Mouse (Mus musculus) thymus, postnatal 0 days (tissue): ENCODE measurements around the gene Prpf19. TPM values are rescaled to one million over a fixed set of nuclear protein-coding genes. Genes with fewer than 3 reads are reported as not detected.

Experiments
- DNase-seq: peaks from one replicate; pipeline ENCODE4 v3.0.0-alpha.2; 2015; ENCODE audit warnings: low spot score
- polyA plus RNA-seq: library from polyadenylated mRNA; unstranded; fragments of >200 nt; fragmentation: Nextera tagmentation; extraction: Ambion mirVana; gene quantifications from 2 replicates; pipeline ENCODE4 v1.2.1, GENCODE M21; 2015

Gene Prpf19
- polyA plus RNA-seq, 1 experiment from 2014 or later: 34.9 TPM

DNA sequence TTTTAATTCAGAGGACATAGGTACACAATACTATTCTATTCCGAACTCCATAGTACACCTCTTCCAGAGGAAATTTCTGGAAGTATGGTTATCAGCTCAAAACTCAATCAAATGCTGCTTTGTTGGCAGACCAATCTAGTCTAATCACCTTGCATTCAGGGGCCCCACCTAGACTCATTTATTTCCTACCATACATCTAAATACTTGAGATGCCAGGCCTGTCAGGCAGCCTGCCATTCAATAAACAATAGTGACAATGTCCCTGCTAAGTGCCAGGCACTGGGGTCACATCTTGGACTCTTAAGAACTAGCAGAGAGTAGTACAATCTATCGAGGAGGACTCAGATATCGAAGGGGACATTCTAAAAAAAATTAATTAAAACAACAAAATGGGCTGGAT is 2.8 kb upstream of the Prpf19 start:
- DNase-seq: no peak

DNA sequence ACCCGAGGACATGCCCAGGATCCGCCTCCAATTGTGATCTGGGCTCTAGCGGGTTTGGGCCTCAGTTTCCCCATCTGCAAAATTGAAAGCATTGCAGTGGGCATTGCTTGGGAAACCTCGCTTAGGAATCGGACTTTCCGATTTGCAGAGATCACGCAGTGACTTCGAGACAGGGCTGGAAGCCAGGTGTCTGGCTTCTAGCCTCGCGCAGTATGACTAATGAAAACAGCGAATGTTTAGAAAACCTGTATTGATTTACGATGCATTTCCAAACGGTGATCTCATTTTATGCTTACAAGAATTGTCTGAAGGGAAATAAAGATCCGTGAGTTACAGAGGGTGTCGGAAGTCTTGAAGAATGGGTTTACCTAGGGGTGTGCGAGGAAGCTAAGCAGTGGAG is 677 bp downstream of the Prpf19 start:
- DNase-seq: peak; percentile 23

DNA sequence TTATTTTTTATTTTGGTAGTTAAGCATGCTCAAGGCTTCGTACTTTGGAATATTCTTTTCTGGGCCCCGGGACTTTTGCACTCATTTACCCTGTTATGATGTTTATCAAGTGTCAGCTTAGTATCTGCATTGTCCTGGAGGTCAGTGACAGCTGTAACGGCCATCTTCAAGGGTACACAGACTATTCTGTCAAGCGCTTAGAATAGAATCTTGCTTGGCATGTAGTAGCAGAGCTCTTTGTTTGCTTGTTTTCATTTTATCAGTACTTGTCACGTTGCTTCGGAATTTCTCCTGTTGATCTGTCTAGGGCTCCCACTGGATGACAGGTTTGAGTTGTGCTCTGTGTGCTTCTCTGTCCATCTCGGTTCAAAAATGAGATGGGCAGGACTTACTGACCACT is 1.8 kb downstream of the Prpf19 start:
- DNase-seq: no peak

DNA sequence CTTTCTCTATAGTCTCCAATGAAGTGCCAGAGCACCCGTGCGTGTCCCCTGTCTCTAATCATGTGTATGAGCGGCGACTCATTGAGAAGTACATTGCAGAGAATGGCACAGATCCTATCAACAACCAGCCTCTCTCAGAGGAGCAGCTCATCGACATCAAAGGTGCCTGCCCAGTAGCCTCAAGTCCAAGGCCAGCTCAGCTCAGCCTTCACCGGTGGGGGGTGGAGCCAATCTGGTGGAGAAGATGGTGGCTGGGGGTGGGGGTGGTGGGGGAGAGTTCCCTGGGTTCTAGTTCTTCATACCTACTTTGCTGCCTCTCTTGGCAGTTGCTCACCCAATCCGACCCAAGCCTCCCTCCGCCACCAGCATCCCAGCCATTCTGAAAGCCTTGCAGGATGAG is 2.5 kb downstream of the Prpf19 start:
- no peak for DNase-seq

DNA sequence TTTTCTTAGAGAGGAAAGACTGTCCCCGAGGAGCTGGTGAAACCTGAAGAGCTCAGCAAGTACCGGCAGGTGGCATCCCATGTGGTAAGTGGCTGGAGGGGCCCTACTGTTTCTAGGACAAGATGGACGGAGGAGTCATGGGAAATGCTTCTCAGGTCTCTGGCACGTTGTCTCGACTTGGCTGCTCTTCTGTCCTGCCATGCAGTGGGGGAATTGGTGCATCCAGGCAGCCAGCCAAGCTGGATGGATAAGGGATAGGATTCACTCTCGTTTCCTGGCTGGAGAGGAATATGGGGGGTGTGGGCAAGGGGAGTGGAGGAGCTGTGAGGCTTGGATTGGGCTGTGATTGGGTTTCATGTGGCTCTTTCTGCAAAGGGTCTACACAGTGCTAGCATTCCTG is 5.3 kb downstream of the Prpf19 start:
- DNase-seq: no peak

DNA sequence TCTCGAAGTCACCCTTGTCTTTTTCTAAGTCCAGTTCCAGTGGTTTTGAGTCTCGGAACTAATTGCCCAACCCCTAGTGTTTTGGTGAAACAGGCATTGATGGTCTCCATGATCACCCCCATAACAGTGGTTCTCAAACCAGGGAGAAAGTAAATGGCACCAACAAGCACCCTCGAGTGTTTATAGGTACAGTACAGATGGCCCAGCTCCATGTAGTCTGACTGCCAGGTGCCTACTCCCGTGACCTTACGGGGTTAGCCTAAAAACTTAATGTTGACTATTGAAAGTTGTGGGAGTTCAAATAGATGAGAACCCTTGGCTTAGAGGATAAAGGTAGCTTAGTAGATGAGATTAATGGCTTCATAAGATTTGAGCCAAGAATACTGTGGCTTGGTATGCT is 6.0 kb downstream of the Prpf19 start:
- DNase-seq: no peak

DNA sequence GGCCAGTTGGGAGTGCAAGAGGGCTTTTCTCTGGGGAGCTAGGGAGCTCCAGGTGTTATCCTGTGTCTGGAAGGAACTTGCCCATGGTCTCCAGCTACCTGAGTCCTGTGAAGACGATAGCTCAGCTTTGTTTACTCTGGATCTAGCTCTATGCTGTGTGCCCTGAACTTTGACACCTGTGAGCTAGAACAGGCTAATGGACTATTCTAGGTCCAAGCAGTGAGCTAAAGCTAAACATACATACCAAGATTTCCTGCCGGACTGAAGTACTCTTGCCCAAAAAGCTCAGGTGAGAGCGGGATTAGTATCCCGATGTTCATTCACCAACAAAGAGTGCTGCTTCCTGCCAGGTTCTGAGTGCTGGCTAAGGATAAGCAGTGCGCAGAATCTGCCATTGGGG is 9.5 kb downstream of the Prpf19 start:
- no peak for DNase-seq

DNA sequence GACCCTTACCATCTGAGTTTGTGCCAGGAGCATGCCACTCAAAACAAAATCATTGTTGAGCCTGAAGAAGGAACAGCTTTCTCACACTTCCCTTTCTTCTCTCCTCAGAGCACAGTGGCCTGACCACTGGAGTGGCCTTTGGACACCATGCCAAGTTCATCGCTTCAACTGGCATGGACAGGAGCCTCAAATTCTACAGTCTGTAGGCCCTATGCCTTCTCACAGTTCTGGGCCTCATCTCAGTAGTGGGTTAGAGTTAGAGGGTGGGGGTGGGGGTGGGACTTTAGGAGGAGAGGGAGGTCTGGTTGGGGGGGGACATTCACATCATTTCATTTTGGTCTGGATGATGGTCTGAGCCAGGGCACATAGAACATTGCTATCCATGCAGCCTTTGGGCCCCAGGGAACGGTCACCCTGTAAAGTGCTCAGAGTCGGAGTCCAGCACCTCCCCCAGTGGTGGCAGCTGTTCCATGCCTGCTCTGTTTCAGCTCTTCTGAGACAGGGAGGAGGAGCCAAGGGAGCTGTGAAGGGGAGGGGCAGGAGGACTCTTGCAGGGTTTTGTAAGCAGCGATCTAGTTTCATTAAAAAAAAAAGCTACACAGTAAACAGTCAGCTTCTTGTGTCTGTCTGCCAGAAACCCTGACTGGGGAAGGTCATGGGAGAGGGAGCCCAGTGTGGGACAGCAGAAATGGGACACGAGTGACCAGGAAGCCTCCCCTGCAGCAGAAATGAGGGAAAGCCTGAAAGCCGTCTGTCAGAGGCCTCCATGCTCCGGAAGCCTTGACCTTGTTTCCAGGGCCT is 10.1 kb downstream of the Prpf19 start:
- DNase-seq: no peak

DNA sequence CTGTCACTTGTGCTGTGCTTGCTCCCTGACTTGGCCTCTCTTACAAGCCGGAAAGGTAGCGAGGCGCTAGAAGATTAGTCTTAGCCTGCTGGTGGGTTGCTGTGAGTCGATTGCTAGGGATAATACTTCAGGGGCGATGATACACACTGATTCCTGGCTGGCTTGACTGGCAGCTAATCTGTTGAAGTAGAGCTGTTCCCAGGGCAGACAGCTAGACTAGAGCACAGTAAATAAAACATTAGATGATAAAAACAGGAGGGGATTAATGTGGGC is 10.6 kb downstream of the Prpf19 start:
- no peak for DNase-seq

DNA sequence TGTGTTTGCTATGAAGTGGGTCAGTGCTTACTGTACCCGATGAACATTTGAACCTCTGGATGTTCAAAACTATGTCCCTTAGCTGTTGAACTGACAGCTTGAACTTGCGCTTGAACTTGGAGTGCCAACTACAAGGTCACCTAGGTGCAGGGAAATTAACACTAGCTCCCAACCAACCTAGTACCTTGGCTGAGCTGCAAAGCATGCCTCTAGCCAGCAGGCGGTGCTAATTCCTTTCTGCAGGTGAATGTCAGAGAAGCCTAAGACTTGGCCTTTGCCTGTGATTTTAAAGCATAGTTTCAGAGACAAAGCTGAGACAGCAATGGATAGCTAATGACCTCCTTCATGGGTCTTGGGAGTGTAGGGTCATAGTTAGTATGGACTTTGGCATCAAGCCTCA is 12.9 kb downstream of the Prpf19 start:
- DNase-seq: peak; percentile 62

DNA sequence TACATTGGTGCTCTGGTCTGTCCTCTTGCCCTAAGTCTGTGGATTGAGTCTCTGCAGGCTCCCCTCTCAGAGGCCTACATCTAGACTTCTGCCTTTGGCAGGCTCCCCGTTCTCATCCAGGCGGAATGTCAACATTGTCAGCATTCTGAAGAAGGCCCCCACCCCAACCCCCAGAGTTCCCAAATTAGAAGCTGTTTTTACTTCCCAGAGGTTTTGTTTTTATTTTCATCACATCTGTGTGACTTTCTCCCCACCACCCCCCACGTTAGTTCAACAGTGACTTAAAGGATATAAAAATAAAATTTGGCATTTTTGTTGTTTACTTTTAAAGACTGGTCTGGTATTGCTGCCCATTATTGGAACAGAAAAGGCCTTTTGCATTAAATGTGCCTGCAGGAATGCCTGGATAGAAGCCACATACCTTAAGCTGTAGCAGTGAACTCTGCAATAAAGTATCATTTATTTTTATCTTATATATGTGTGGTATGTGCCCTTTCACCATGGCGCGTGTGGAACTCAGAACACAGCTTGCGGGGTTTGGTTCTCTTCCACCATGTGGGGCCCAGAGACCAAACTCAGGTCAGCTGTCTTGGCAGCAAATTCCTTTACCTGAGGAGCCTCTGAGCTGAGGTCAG is 14.2 kb downstream of the Prpf19 start:
- no peak for DNase-seq

DNA sequence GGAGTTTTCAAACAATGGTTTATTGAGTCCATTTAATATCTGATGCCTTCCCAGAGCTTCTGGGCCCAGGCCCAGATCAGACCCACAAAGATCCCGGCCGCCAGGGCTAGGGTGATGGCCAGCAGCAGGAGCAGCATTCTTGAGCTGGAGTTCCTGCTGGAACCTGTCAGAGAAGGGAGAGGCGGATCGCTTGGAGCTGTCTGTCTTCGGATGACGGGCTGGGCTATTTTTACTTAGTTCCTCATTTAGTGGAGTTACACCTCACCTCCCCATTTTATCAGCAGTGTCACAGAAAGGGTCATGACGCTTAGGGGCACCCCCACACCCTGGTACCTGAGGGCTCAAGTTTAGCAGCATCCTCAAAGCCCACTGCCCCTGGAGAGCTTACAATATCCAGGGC is 19.3 kb downstream of the Prpf19 start:
- no peak for DNase-seq

DNA sequence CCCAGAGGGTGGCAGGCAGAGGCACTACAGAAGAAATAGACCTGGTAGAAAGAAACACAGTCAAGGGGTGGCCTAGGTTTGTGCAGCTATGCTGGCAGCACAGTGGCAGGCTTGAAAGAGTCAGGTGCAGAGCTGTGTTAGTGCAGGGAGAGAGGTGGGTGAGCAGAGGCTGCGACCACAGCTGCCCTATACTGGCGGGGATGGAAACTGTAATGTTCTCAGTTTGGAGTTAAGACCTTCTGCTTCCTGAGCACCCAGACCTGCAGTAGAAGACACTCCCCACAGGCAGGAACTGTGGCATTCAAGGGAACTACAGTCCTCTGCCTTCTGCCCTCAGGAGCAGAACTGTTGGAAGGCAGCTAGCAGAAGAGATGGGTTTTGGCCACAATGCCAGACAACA is 19.8 kb downstream of the Prpf19 start:
- DNase-seq: no peak

DNA sequence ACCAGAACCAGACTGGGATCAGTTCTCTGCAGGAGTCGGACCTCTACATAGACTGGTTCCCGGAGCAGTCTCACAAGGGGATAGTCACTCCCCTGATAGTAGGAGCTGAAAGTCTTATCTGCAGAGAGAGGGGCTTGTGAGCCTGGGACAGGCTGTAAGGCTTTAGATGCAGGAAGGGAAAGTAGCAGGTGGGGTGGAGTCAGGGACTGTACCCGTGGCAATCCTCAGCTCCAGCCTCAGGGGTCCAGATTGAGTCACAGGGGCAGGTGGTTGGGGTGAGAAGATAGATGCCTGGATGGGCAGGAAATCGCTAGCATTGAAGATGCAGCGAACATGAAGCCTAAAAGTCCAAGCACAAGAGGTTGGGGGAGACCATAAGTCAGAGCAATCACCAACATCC is 21.5 kb downstream of the Prpf19 start:
- no peak for DNase-seq

DNA sequence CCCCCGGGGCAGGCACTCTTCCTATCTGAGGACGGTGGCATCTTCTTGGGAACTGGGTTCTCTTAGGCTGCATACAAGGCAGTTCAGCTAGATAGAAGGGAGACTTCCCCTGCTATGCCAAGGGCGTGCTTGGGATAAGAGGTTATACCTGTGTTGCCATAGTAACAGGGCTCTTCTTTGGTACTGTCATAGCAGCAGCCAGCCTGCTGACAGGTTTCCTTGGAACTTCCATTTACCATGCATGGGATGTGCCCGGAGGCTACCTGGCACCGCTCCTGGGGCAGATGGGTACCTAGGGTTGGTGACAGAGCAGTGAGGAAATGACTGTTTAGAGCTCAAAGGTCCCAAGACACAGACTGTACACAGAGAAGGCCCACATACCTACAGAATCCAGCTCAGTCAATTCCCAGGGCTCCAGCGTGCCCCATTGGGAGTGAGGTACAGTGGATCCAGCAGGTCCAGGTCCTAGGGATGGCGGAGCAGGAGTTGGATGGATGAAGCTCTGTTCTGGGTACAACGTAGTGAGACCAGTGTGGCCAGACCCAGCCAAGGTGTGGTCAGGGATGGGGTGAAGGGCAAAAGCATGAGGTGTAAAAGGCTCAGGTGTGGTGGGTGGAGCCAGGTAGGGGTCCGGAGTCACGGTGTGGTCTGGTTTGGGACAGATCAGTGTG is 23.4 kb downstream of the Prpf19 start:
- DNase-seq: no peak

DNA sequence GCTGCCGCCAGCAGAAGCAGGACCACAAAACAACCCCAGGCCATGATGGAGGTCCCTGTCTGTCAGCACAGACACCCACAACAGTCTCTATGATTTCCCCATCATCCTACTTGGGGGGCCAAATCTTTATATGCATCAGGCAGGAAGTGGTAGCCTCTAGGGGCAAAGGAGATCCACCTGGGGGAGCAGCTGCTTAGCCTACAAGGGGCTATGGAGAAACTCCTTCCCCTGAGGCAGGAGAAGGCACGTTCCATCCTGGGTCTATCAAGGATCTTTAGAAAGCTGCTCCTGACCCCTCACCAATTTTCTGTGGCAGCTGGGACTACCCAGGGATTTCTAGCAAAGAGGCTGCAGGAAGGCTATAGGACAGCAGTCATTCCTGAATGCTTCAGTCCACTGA is 25.5 kb downstream of the Prpf19 start, which contains the start of gene Zp1:
TSS of gene Zp1 (minus strand) at position 101 of the 400 bp plus-strand sequence.
- DNase-seq: no peak

DNA sequence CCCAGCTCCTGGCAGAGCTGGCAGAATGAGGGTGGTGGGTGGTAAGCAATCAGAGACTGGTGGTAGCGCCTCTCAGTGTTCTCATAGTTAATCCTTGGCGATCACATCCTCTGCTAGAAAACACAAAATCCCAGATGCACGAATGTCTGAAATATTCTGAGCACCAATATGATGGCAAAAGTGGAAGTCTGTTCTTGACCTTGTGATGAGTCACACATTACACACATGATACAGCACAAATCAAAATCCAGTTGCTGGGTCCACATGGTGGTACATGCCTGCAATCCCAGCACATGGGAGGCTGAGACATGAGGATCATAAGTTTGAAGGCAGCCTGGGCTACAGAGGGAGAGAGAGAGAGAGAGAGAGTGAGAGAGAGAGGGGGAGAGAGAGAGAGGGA is 26.0 kb downstream of the Prpf19 start:
- DNase-seq: no peak

DNA sequence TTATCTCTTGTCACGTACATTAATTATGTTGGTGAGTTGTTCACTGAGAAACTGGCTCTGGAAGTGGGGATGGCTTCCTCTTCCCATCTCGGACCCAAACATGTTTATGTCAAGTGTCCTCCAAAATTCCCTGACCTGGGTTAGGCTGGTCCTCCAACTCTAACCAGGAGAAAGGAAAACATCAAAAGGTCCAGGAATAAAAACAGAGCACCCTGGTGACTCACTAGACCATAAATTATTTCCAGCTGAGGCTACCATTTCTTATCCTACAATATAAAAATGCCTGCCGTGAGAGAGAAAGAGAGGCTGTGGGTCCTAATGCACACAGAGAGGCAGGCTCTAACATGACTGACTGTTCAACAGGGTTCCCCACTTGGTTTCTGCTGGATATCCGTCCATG is 29.2 kb downstream of the Prpf19 start:
- no peak for DNase-seq

DNA sequence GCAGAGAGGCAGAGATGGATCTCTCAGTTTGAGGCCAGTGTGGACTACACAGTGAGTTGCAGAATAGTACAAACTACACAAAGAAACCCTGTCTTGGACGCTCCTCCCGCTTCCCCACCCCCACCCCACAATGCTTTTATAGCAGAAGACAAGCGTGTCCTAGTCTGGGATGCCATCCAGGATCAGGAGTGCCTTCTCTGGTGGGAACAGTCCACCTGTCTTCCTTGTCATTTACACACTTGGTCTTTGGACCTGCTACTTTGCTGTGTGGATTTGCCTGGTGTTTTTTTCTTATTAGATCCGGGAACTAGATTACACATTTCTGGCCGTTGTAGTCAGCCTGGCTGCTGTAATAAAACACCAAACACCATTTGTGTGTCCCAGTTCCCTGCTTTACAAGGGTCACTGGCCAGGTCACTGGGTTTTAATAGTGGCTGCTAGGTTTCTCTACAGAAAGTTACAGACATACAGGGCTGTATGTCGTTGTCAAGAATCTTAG is 31.1 kb downstream of the Prpf19 start:
- DNase-seq: no peak

DNA sequence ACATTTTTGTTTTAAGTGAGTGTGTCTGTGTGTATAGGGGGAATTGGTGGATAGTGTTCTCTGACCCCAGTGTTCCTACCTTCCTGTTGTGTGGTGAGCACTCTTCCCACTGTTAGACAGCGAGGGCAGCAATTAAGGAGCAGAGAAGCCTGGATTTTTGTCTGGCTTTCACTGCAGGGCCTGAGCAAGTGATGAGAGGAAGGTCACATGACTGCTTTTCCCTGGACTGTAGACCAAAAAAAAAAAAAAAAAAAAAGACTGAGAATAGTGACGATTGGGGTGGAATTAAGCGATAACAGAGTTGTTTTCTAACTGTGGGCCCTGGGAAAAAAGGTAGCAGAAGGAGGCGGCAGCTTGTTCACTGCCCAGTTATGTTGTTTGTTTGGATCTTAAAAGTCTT is 31.6 kb downstream of the Prpf19 start:
- no peak for DNase-seq

DNA sequence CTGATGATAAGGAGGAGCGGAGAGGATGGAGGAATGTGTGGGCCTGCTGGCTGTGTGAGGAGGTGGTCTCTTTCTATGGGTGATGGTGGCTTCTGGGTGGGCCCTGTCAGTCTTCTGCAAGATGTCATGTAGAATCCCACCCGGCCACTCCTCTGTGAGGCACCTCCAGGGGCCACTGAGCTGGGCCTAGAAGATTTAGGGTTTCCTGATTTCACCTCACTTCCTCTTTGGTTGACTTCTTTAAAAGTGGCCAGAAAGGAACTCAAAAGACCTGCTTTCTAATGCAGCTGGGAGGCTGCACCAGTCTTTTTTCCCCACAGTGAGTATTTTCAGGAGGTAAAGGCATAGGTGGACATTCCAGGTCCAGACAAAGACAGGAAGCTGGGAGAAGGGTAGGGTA is 35.6 kb downstream of the Prpf19 start:
- DNase-seq: no peak

DNA sequence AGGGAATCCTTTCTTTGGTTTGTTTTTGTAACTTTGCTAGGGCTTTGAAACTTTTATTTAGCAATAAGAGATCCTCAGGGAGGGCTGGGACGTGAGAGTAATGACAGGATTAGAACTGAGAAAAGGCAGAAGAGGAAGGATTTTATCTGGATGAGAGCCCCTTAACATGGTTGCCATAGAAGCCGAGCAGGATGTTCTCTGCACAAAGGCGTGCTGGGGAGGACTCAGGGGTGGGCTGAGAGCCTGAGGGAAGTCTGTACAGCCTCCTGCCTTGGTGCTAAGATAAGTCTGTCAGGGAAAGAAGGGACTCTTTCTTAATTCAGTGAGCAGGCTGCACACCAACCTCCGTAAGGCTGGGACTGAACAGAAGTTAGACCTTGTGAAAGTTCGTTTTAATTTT is 40.0 kb downstream of the Prpf19 start:
- DNase-seq: no peak

DNA sequence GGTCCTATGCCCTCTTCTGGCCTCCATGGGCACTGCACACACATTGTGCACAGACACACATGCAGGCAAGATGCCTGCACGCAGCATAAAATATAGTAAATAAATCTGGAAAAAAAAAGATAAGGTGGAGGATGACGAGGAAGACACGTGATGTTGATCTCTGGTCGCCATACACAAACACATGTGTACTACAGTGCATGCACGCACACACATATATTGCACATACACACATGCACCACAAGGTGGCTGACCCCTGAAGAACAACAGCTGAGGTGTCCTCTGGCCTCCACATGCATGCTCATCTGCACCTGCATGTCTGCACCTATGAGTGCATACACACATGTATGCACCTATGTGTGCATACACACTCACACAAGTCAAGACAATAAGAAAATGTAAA is 41.0 kb downstream of the Prpf19 start:
- no peak for DNase-seq
